In genomic region chr3:89422556-89423205, GRCm38 (mm10) we compare ENCODE assay signal across 9 mouse cellular contexts. TPM values are rescaled to one million over a fixed set of nuclear protein-coding genes. Genes with fewer than 3 reads are reported as not detected.
A peak's percentile ranks its signal among the peaks of the same experiment; 100 is the strongest.
DNase-seq lines count a peak whose midpoint lies in the region; ATAC-seq and TF ChIP-seq lines count a peak whose summit lies in the region.
"Had no signal": no experiment of that assay in that cellular context is flagged by ENCODE, and none has a peak within 500 bp of the region (broad histone marks: within the 10 kb centered on the region; RNA-seq: fewer than 3 reads in every experiment).

No protein-coding gene starts in this region.

- H3K4me2 ChIP-seq in forebrain, postnatal 0 days (ENCODE audit: low read depth) = no peak overlapping the region
- peak overlapping the region; percentile 95 for H3K4me2 ChIP-seq in liver, embryonic 15.5 days

- H3K4me3 ChIP-seq in heart, embryonic 10.5 days = peak overlapping the region; percentile 64
- peak overlapping the region; percentile 26 for H3K4me3 ChIP-seq in ES-Bruce4 (ENCODE audit: low read depth, low read length)
- H3K4me3 ChIP-seq in forebrain, postnatal 0 days (ENCODE audit: low read depth, low read length) = no peak overlapping the region
- peak overlapping the region; percentile 63 for H3K4me3 ChIP-seq in liver, embryonic 15.5 days (replicated peaks)

- ATAC-seq in forebrain, postnatal 0 days = no peak
- ATAC-seq in liver, embryonic 15.5 days (ENCODE audit: insufficient read depth) = no peak

- peak overlapping the region; percentile 87; the same call in 1 of the 2 replicates for H3K27ac ChIP-seq in heart, embryonic 10.5 days
- H3K27ac ChIP-seq in ES-Bruce4 (ENCODE audit: insufficient read depth, low read length) = no peak overlapping the region
- H3K27ac ChIP-seq in forebrain, postnatal 0 days (ENCODE audit: low read depth, low read length) = no peak overlapping the region
- H3K27ac ChIP-seq in liver, embryonic 15.5 days (replicated peaks) = peak overlapping the region; percentile 84

- H3K27me3 ChIP-seq in heart, embryonic 10.5 days (ENCODE audit: insufficient read depth, poor library complexity, severe bottlenecking) = no peaks in the 10 kb centered on the region
- H3K27me3 ChIP-seq in ES-Bruce4 (ENCODE audit: control insufficient read depth, insufficient read depth, low read length, poor library complexity, severe bottlenecking) = no peaks in the 10 kb centered on the region
- H3K27me3 ChIP-seq in forebrain, postnatal 0 days (ENCODE audit: insufficient read depth, low read length) = no peaks in the 10 kb centered on the region
- H3K27me3 ChIP-seq in liver, embryonic 15.5 days = no peaks in the 10 kb centered on the region

- TF ChIP-seq EP300 in ES-Bruce4 (IDR thresholded peaks at IDR 0.05; ENCODE audit: insufficient read depth, low read depth, low read length) = no peak

- TF ChIP-seq POLR2A in ES-Bruce4 (IDR thresholded peaks at IDR 0.05; ENCODE audit: insufficient read depth, low read length) = no peak

- H3K4me1 ChIP-seq in heart, embryonic 10.5 days = peaks cover 55% of the 10 kb centered on the region
- peaks cover 13% of the 10 kb centered on the region for H3K4me1 ChIP-seq in ES-Bruce4 (ENCODE audit: control insufficient read depth, insufficient read depth, low read length)
- peaks cover 8% of the 10 kb centered on the region for H3K4me1 ChIP-seq in forebrain, postnatal 0 days (ENCODE audit: insufficient read depth)
- H3K4me1 ChIP-seq in liver, embryonic 15.5 days (replicated peaks) = peaks cover 87% of the 10 kb centered on the region

- TF ChIP-seq CTCF in ES-Bruce4 (IDR thresholded peaks at IDR 0.05; ENCODE audit: low read depth, low read length) = no peak
- TF ChIP-seq CTCF in forebrain, postnatal 0 days (IDR thresholded peaks at IDR 0.05; ENCODE audit: low read depth) = no peak

- no peak for DNase-seq in heart, embryonic 10.5 days (ENCODE audit: low spot score)
- DNase-seq in heart, adult 18-20 months = no peak
- DNase-seq in forebrain, postnatal 0 days = no peak
- DNase-seq in retina, embryonic 14.5 days (ENCODE audit: low spot score) = no peak
- DNase-seq in adipocyte (ENCODE audit: low spot score) = no peak
- DNase-seq in spleen, postnatal 36 days (ENCODE audit: low spot score in 2 of 2) = no peak
- DNase-seq: right cerebral cortex, adult 18-20 months had no signal

- H3K9ac ChIP-seq in ES-Bruce4 (ENCODE audit: low read depth, poor library complexity, severe bottlenecking) = peak overlapping the region; percentile 82
- 0 out of 2 replicates have a peak overlapping the region, but pooled peaks have one; percentile 31 for H3K9ac ChIP-seq in forebrain, postnatal 0 days
- H3K9ac ChIP-seq in liver, embryonic 15.5 days = peak overlapping the region; percentile 72; the same call in 1 of the 2 replicates

- WGBS in heart, embryonic 10.5 days = 66% methylated on average over 6 of the region's 6 CpGs
- 78% methylated on average over 6 of the region's 6 CpGs for WGBS in forebrain, postnatal 0 days
- 45% methylated on average over 6 of the region's 6 CpGs for WGBS in liver, embryonic 15.5 days (ENCODE audit: insufficient replicate concordance)

- peaks cover 47% of the 10 kb centered on the region for H3K36me3 ChIP-seq in heart, embryonic 10.5 days
- peaks cover 11% of the 10 kb centered on the region for H3K36me3 ChIP-seq in ES-Bruce4 (ENCODE audit: control insufficient read depth, insufficient read depth, low read length, poor library complexity, severe bottlenecking)
- peaks cover 2% of the 10 kb centered on the region; the same call in 1 of the 2 replicates for H3K36me3 ChIP-seq in forebrain, postnatal 0 days (ENCODE audit: insufficient read depth)
- peaks cover 53% of the 10 kb centered on the region for H3K36me3 ChIP-seq in liver, embryonic 15.5 days (replicated peaks)

- no peaks in the 10 kb centered on the region for H3K9me3 ChIP-seq in heart, embryonic 10.5 days
- no peaks in the 10 kb centered on the region for H3K9me3 ChIP-seq in ES-Bruce4 (replicated peaks; ENCODE audit: control insufficient read depth, insufficient read depth, low read length, poor library complexity, severe bottlenecking)
- no peaks in the 10 kb centered on the region for H3K9me3 ChIP-seq in forebrain, postnatal 0 days (ENCODE audit: low read length)
- no peaks in the 10 kb centered on the region for H3K9me3 ChIP-seq in liver, embryonic 15.5 days (replicated peaks)

RNA-seq across cellular contexts. Expression of gene Shc1, which starts 4.4 kb away (rescaled TPM):
- 72.2 and 79.5 TPM in 2 replicates for polyA plus RNA-seq in heart, embryonic 10.5 days (2016; fragmentation: Nextera tagmentation; extraction: Ambion mirVana)
- 10 to 100 TPM; 33.2 to 36.1 TPM for total RNA-seq in heart, adult 18-20 months (2021)
- polyA plus RNA-seq in ES-Bruce4 (2011; ENCODE audit: insufficient read depth, insufficient read length, low read depth, missing spikeins) = 87.4 and 88.9 TPM in 2 replicates
- 15.8 and 19.8 TPM in 2 replicates for total RNA-seq in forebrain, postnatal 0 days (2014; rRNA removed)
- polyA plus RNA-seq in forebrain, postnatal 0 days (2015; fragmentation: Nextera tagmentation; extraction: Ambion mirVana) = 11.3 and 11.8 TPM in 2 replicates
- polyA plus RNA-seq in liver, embryonic 15.5 days (2015; fragmentation: Nextera tagmentation; extraction: Ambion mirVana) = 44.8 and 50.6 TPM in 2 replicates

RNA-seq across cellular contexts. Expression of gene Cks1b, which starts 4.5 kb away (rescaled TPM):
- polyA plus RNA-seq in heart, embryonic 10.5 days (2016; fragmentation: Nextera tagmentation; extraction: Ambion mirVana) = 465 and 589 TPM in 2 replicates
- 1 to 10 TPM; 4.6 to 4.8 TPM for total RNA-seq in heart, adult 18-20 months (2021)
- polyA plus RNA-seq in ES-Bruce4 (2011; ENCODE audit: insufficient read depth, insufficient read length, low read depth, missing spikeins) = 290 and 304 TPM in 2 replicates
- 24.5 and 27.3 TPM in 2 replicates for total RNA-seq in forebrain, postnatal 0 days (2014; rRNA removed)
- 93.9 and 109 TPM in 2 replicates for polyA plus RNA-seq in forebrain, postnatal 0 days (2015; fragmentation: Nextera tagmentation; extraction: Ambion mirVana)
- 210 and 229 TPM in 2 replicates for polyA plus RNA-seq in liver, embryonic 15.5 days (2015; fragmentation: Nextera tagmentation; extraction: Ambion mirVana)

RNA-seq across cellular contexts. Expression of gene Pygo2, which starts 7.3 kb away (rescaled TPM):
- polyA plus RNA-seq in heart, embryonic 10.5 days (2016; fragmentation: Nextera tagmentation; extraction: Ambion mirVana) = 28.2 and 35.9 TPM in 2 replicates
- total RNA-seq in heart, adult 18-20 months (2021) = 10 to 100 TPM; 15.3 to 17.0 TPM
- 41.7 and 43.3 TPM in 2 replicates for polyA plus RNA-seq in ES-Bruce4 (2011; ENCODE audit: insufficient read depth, insufficient read length, low read depth, missing spikeins)
- 62.5 and 72.1 TPM in 2 replicates for total RNA-seq in forebrain, postnatal 0 days (2014; rRNA removed)
- polyA plus RNA-seq in forebrain, postnatal 0 days (2015; fragmentation: Nextera tagmentation; extraction: Ambion mirVana) = 42.5 and 43.5 TPM in 2 replicates
- 10.1 and 10.6 TPM in 2 replicates for polyA plus RNA-seq in liver, embryonic 15.5 days (2015; fragmentation: Nextera tagmentation; extraction: Ambion mirVana)

RNA-seq across cellular contexts. Expression of gene Flad1, which starts 11.0 kb away (rescaled TPM):
- polyA plus RNA-seq in heart, embryonic 10.5 days (2016; fragmentation: Nextera tagmentation; extraction: Ambion mirVana) = 30.7 and 40.3 TPM in 2 replicates
- total RNA-seq in heart, adult 18-20 months (2021) = 10 to 100 TPM; 59.5 to 63.8 TPM
- 16.5 and 25.1 TPM in 2 replicates for polyA plus RNA-seq in ES-Bruce4 (2011; ENCODE audit: insufficient read depth, insufficient read length, low read depth, missing spikeins)
- total RNA-seq in forebrain, postnatal 0 days (2014; rRNA removed) = 25.6 and 34.9 TPM in 2 replicates
- polyA plus RNA-seq in forebrain, postnatal 0 days (2015; fragmentation: Nextera tagmentation; extraction: Ambion mirVana) = 30.9 and 31.5 TPM in 2 replicates
- polyA plus RNA-seq in liver, embryonic 15.5 days (2015; fragmentation: Nextera tagmentation; extraction: Ambion mirVana) = 14.3 and 16.4 TPM in 2 replicates

RNA-seq across cellular contexts. Expression of gene Pbxip1, which starts 13.8 kb away (rescaled TPM):
- polyA plus RNA-seq in heart, embryonic 10.5 days (2016; fragmentation: Nextera tagmentation; extraction: Ambion mirVana) = 46.5 and 68.4 TPM in 2 replicates
- total RNA-seq in heart, adult 18-20 months (2021) = 10 to 100 TPM; 70.0 to 76.0 TPM
- 12.2 and 13.6 TPM in 2 replicates for polyA plus RNA-seq in ES-Bruce4 (2011; ENCODE audit: insufficient read depth, insufficient read length, low read depth, missing spikeins)
- 16.9 and 21.6 TPM in 2 replicates for total RNA-seq in forebrain, postnatal 0 days (2014; rRNA removed)
- 16.9 and 27.8 TPM in 2 replicates for polyA plus RNA-seq in forebrain, postnatal 0 days (2015; fragmentation: Nextera tagmentation; extraction: Ambion mirVana)
- 7.4 and 8.1 TPM in 2 replicates for polyA plus RNA-seq in liver, embryonic 15.5 days (2015; fragmentation: Nextera tagmentation; extraction: Ambion mirVana)

Comparison
In these comparisons a context has a peak if more than half of its experiments do, and no peak if none do; other contexts are left out.
1. H3K27ac ChIP-seq: peak in heart, embryonic 10.5 days (single experiment) and liver, embryonic 15.5 days (single experiment); none in ES-Bruce4 (single experiment) and forebrain, postnatal 0 days (single experiment).
2. H3K9ac ChIP-seq: peak in every context shown above with its lines; median percentile 82 in ES-Bruce4; 72 in liver, embryonic 15.5 days; 31 in forebrain, postnatal 0 days.